Mouse (Mus musculus) kidney, embryonic 15.5 days (tissue): Measurements from ENCODE around the gene Klhl26. TPM values are rescaled to one million over a fixed set of nuclear protein-coding genes. Genes with fewer than 3 reads are reported as not detected.

Source experiments
- ATAC-seq: fragments of 200-750 bp; cut with Nextera tagmentation; replicated peaks from 2 replicates; pipeline ENCODE4 v1.8.0; 2017; ENCODE audit warnings: moderate TSS enrichment; ENCODE audit not compliant: low FRiP score
- H3K27ac ChIP-seq: fragments of 300-500 bp; sonication (generic); 2 replicates; pipeline ENCODE4 v1.5.1; 2015; ENCODE audit warnings: mild to moderate bottlenecking, inconsistent platforms
- H3K27me3 ChIP-seq: fragments of 300-500 bp; sonication (generic); 2 replicates; pipeline ENCODE4 v1.6.1; 2015; ENCODE audit warnings: inconsistent platforms
- H3K36me3 ChIP-seq: fragments of 300-500 bp; sonication (generic); 2 replicates; pipeline ENCODE4 v1.6.1; 2015; ENCODE audit warnings: inconsistent platforms
- H3K4me1 ChIP-seq: fragments of 300-500 bp; sonication (generic); 2 replicates; pipeline ENCODE4 v1.6.1; 2015; ENCODE audit warnings: inconsistent platforms
- H3K4me2 ChIP-seq: fragments of 300-500 bp; sonication (generic); 2 replicates; pipeline ENCODE4 v1.6.1; 2015; ENCODE audit warnings: moderate library complexity, mild to moderate bottlenecking, inconsistent platforms
- H3K4me3 ChIP-seq: fragments of 300-500 bp; sonication (generic); replicated peaks from 2 replicates; pipeline ENCODE4 v1.5.1; 2015; ENCODE audit warnings: mild to moderate bottlenecking, inconsistent platforms
- H3K9ac ChIP-seq: fragments of 300-500 bp; sonication (generic); 2 replicates; pipeline ENCODE4 v1.6.1; 2015; ENCODE audit warnings: mild to moderate bottlenecking, inconsistent platforms
- H3K9me3 ChIP-seq: fragments of 300-500 bp; sonication (generic); replicated peaks from 2 replicates; pipeline ENCODE4 v1.6.1; 2016; ENCODE audit warnings: inconsistent platforms
- WGBS: fragments of 180-500 bp; shearing (Covaris S2); methylation state at CpG from one replicate; pipeline ENCODE4 v1.1.7; 2015; ENCODE audit warnings: mixed read lengths; 5-methylcytosine and 5-hydroxymethylcytosine counted together
- polyA plus RNA-seq: library from polyadenylated mRNA; unstranded; fragments of >200 nt; fragmentation: Nextera tagmentation; extraction: Ambion mirVana; gene quantifications from 2 replicates; pipeline ENCODE4 v1.2.1, GENCODE M21; 2015

Gene Klhl26
- polyA plus RNA-seq, 1 experiment from 2014 or later: 23.5 TPM

DNA sequence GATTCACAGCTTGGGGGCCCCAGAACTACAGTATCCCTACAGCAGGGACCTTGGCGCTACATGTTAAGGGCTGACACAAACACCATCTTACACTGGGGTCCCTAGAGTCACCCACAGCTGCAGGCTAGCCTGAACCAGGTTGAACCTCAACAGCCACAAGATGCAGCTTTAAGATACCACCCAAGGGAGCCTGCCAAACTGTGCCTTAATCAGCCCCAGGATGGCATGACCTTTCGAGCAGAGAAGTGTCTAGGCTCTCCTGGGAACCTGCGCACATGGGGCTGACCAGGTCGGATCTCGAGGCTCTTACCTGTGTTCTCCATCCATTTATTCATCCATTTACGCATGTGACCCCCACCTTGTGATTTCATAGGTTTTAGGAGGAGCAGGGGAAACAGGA is 18.9 kb downstream of the Klhl26 start:
- H3K4me1 ChIP-seq: no peaks in the 10 kb centered on the region
- H3K36me3 ChIP-seq: 0 out of 2 replicates have a peak, but pooled peaks cover under 1% of the 10 kb centered on the region
- no peaks in the 10 kb centered on the region for H3K27me3 ChIP-seq
- H3K9ac ChIP-seq: no peak overlapping the region
- H3K9me3 ChIP-seq: no peaks in the 10 kb centered on the region
- H3K4me3 ChIP-seq: no peak overlapping the region
- no peak for ATAC-seq
- no peak overlapping the region for H3K27ac ChIP-seq
- 86% methylated on average over 6 of the region's 6 CpGs for WGBS
- no peak overlapping the region for H3K4me2 ChIP-seq

DNA sequence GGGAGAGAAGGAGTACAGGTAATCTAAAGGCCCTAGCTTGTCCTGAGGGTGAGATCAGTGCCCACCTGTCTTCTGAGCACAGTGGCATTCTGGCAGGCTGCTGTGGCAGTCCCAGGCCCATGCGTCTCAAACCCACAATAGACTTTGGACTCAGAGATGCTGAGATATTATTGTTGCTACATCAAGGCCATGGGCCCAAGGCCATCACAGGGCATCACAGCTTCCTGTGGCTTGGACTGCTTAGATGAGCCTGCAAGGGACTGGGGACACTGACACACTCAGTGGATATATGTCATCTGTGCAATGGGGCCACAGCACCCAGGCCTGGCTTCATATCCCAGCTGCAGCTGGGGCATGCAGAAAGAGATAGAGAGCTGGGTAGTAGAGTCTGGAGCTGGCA is 19.8 kb downstream of the Klhl26 start:
- no peak overlapping the region for H3K9ac ChIP-seq
- 93% methylated on average over 1 of the region's 1 CpGs for WGBS
- ATAC-seq: no peak
- no peaks in the 10 kb centered on the region for H3K4me1 ChIP-seq
- no peak overlapping the region for H3K4me2 ChIP-seq
- H3K4me3 ChIP-seq: no peak overlapping the region
- no peaks in the 10 kb centered on the region for H3K27me3 ChIP-seq
- H3K9me3 ChIP-seq: no peaks in the 10 kb centered on the region
- H3K36me3 ChIP-seq: peaks cover 9% of the 10 kb centered on the region
- no peak overlapping the region for H3K27ac ChIP-seq

DNA sequence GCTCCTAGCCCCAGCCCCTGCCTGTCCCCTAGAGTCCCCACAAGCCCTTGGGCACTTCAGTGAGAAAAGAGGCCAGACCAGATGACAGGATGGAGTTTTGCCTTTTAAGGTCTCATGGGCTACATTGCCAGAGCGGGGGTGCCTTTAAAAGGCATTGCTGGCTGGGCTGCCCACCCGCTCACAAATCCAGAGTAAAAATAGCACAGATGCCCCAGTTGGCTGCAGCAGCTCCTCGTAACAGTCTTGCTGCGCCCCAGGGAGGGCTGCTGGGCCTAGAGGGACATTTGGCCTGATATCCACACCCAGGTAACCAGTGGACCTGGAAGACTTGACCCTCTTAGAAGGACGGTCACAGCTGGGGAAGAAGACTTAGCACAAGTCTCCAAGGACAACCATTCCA is 22.9 kb downstream of the Klhl26 start:
- 88% methylated on average over 5 of the region's 5 CpGs for WGBS
- Histone ChIP-seq H3K4me3 (no peak overlapping the region), H3K9me3 (no peaks in the 10 kb centered on the region), H3K27ac (no peak overlapping the region), H3K4me1 (no peaks in the 10 kb centered on the region), H3K36me3 (peaks cover 33% of the 10 kb centered on the region), H3K27me3 (no peaks in the 10 kb centered on the region), H3K4me2 (no peak overlapping the region), H3K9ac (no peak overlapping the region)
- ATAC-seq: no peak

DNA sequence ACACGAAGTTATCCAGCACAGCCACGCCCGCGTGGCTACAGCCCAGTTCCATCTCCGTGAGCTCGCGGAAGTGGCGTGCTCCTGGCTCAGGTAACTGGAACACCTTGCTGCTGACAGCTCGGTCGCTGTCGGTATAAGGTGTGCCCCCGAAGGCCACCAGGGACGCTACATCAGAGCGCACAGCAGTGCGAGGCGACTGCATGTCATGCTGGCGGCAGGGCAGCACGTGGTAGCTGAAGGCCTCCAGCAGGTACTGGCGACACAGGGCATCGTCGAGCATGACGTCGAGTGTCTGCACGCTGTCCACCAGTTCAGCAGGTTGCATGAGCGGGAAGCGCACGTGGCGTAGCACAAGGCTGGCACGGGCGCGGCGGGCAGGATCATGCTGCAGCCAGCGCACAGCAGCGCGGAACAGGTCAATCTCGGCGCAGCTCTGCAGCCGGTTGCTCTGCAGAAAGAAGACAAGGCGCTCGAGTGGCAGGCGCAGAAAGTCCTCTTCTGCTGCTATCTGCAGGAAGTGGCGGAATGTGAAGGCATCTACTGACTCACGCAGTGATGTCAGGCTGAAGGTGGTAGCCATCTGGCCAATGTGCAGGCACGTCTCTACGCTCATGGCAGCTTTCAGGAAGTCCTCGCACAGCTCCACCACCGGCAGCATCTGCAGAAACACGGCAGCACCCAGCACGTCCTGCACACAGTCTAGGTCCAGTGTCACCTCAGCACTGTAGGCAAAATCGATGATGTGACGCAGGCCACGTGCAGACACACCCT is 24.4 kb downstream of the Klhl26 start:
- no peak overlapping the region for H3K4me3 ChIP-seq
- 70% methylated on average over 52 of the region's 52 CpGs for WGBS

DNA sequence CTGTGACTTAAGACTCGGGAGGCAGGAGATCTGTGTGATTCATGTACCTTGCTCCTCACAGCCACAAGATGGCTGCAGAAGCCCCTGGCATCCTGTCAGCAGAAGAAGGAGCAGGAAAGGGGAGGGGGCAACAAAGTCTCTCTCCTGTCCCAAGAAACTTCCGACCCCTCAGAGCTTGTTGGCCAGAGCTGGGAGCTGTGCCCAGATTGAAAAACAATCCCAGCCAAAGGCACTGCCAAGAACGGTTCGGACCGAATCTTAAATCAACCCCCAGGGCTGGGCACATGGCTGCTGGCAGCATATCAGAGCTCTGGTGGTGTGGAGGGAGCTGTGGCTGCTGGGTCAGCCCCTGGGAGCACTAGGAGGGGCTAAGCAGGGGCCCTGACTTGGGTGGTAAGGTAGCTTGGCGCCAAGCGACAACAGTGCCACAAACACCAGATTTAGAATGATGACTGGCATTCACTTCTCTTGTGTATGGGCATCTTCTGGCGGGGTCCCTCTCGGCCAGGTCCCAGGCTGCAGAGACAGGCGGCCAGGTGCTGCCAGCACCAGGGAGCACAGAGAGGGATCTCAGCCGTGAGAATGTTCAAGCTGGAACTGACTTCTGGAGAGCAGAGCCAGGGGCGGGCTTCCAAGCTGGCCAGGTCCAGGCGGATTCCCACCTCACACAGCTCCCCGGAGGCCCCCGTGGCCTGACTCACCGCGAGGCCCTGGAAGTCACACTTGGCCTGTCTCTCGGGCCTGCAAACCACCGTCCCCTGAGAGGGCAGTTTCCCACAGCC is 28.9 kb downstream of the Klhl26 start:
- no peak overlapping the region for H3K4me2 ChIP-seq
- 0 out of 2 replicates have a peak overlapping the region, but pooled peaks have one; percentile 22 for H3K27ac ChIP-seq
- H3K4me3 ChIP-seq: no peak overlapping the region
- H3K27me3 ChIP-seq: peaks cover 3% of the 10 kb centered on the region; the same call in 1 of the 2 replicates
- H3K4me1 ChIP-seq: peaks cover 8% of the 10 kb centered on the region; the same call in 1 of the 2 replicates
- H3K36me3 ChIP-seq: peaks cover 32% of the 10 kb centered on the region
- WGBS: 63% methylated on average over 19 of the region's 19 CpGs
- H3K9me3 ChIP-seq: no peaks in the 10 kb centered on the region
- ATAC-seq: no peak
- H3K9ac ChIP-seq: no peak overlapping the region

More for the DNA sequence above, 24.4 kb downstream of the Klhl26 start:
- peaks cover 8% of the 10 kb centered on the region; the same call in 1 of the 2 replicates for H3K4me1 ChIP-seq
- no peak overlapping the region for H3K27ac ChIP-seq
- H3K36me3 ChIP-seq: peaks cover 33% of the 10 kb centered on the region
- H3K9ac ChIP-seq: no peak overlapping the region
- no peaks in the 10 kb centered on the region for H3K9me3 ChIP-seq
- H3K27me3 ChIP-seq: no peaks in the 10 kb centered on the region
- ATAC-seq: 0 out of 2 replicates have a peak, but pooled peaks have one; percentile 9
- H3K4me2 ChIP-seq: no peak overlapping the region

DNA sequence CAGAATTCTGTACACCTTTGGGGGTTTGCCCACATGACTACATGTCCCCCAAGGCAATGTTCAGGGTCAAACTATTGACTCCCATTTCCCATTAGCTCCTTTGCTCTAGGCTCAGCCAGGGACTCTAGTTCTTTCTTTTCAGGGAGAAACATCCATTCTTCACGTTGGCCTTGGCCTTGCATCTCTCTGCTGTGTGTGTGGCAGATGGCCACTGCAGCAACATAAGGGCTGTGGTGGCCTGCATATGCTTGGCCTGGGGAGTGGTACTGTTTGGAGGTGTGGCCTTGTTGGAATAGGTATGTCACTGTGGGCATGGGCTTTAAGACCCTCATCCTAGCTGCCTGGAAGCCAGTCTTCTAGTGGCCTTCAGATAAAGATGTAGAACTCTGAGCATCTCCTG is 30.8 kb downstream of the Klhl26 start:
- peaks cover 8% of the 10 kb centered on the region; the same call in 1 of the 2 replicates for H3K4me1 ChIP-seq
- ATAC-seq: no peak
- peaks cover 14% of the 10 kb centered on the region for H3K36me3 ChIP-seq
- peaks cover 3% of the 10 kb centered on the region; the same call in 1 of the 2 replicates for H3K27me3 ChIP-seq
- no peak overlapping the region for H3K9ac ChIP-seq
- no peaks in the 10 kb centered on the region for H3K9me3 ChIP-seq
- no peak overlapping the region for H3K4me3 ChIP-seq
- 74% methylated on average over 1 of the region's 1 CpGs for WGBS
- no peak overlapping the region for H3K4me2 ChIP-seq
- no peak overlapping the region for H3K27ac ChIP-seq

DNA sequence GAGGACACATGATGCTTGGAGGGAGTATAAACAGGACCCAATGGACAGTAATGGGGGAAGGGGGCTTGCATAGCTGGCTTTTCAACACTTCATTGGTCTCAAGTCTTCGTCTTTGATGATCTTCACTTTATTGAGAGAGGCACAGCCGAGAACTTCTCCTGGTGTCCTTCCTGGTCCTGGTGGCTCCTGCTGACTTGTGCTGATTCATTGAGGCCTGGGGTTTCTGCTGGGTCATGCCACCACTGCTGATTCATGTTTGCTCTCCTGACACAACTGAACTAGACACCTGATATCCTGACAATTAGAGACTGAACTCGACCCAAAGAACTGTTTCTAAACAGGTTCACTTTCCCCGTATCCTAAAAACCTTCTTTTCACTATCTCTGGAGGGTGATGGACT is 33.4 kb downstream of the Klhl26 start:
- Histone ChIP-seq H3K9me3 (no peaks in the 10 kb centered on the region), H3K27ac (no peak overlapping the region), H3K9ac (no peak overlapping the region), H3K4me1 (peaks cover 17% of the 10 kb centered on the region), H3K4me3 (no peak overlapping the region), H3K36me3 (no peaks in the 10 kb centered on the region), H3K27me3 (peaks cover 3% of the 10 kb centered on the region; the same call in 1 of the 2 replicates), H3K4me2 (no peak overlapping the region)
- 53% methylated on average over 4 of the region's 4 CpGs for WGBS
- no peak for ATAC-seq

DNA sequence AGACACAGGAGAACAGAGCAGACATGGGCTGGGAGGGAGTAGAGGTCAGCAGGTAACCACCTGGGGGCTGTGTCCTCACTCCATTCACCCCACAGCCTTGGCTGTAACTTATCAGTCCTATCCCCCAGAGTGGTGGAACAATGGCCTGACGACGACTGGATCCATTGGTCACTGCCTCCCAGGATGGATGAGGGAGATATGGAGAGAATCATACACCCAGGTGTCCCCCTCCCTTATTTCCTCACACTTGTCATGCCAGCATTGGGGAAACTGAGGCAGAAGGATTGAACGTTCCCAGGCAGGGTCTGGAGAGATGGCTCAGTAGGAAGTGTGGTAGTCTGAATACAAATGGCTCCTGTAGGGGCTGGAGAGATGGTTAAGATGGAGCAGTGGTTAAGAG is 35.2 kb downstream of the Klhl26 start:
- Histone ChIP-seq H3K27ac (no peak overlapping the region), H3K4me1 (peaks cover 17% of the 10 kb centered on the region)

DNA sequence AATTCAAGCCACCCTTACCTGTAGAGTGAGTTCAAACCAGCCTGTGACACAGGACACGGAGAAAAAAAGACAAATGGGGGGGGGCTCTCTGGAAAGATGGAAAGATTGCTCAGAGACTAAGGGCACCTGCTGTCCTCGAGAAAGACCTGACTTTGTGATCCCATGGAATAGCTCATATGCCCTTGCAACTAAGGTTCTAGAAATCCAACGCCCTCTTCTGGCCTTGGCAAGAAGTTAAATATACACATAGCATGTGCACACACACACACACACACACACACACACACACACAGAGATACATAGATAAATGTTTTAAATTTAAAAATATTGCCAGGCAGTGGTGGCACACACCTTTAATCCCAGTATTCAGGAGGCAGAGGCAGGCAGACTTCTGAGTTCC is 36.5 kb downstream of the Klhl26 start:
- Histone ChIP-seq H3K4me3 (peak overlapping the region; percentile 73), H3K9ac (no peak overlapping the region)
- 51% methylated on average over 3 of the region's 3 CpGs for WGBS

More for the DNA sequence above, 35.2 kb downstream of the Klhl26 start:
- no peak overlapping the region for H3K9ac ChIP-seq
- H3K27me3 ChIP-seq: peaks cover 3% of the 10 kb centered on the region; the same call in 1 of the 2 replicates
- ATAC-seq: no peak
- no peaks in the 10 kb centered on the region for H3K9me3 ChIP-seq
- 70% methylated on average over 3 of the region's 3 CpGs for WGBS
- H3K4me3 ChIP-seq: no peak overlapping the region
- no peak overlapping the region for H3K4me2 ChIP-seq
- no peaks in the 10 kb centered on the region for H3K36me3 ChIP-seq

DNA sequence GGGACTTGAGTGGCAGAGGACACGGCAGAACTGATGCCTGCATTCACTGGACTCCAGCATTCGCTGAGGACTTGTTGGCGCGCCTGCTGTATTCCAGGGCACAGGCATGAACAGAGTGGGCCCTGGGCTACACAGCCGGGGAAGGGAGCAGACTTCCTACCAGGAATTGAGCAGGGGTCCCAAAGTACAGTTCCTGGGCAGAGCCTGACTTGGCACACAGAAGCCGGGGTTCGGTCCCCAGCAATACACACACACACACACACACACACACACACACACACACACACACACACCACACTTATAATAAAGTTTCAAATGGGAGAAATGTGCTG is 37.0 kb downstream of the Klhl26 start:
- ATAC-seq: no peak
- Histone ChIP-seq H3K4me2 (peak overlapping the region; percentile 81), H3K9ac (peak overlapping the region; percentile 59), H3K4me1 (peaks cover 17% of the 10 kb centered on the region), H3K27ac (peak overlapping the region; percentile 81), H3K27me3 (no peaks in the 10 kb centered on the region), H3K36me3 (no peaks in the 10 kb centered on the region), H3K4me3 (peak overlapping the region; percentile 73), H3K9me3 (no peaks in the 10 kb centered on the region)
- 6% methylated on average over 7 of the region's 7 CpGs for WGBS

More for the DNA sequence above, 36.5 kb downstream of the Klhl26 start:
- Histone ChIP-seq H3K4me2 (peak overlapping the region; percentile 81), H3K36me3 (no peaks in the 10 kb centered on the region), H3K27ac (peak overlapping the region; percentile 81; the same call in 1 of the 2 replicates), H3K27me3 (no peaks in the 10 kb centered on the region), H3K9me3 (no peaks in the 10 kb centered on the region), H3K4me1 (peaks cover 17% of the 10 kb centered on the region)
- ATAC-seq: 0 out of 2 replicates have a peak, but pooled peaks have one; percentile 3

DNA sequence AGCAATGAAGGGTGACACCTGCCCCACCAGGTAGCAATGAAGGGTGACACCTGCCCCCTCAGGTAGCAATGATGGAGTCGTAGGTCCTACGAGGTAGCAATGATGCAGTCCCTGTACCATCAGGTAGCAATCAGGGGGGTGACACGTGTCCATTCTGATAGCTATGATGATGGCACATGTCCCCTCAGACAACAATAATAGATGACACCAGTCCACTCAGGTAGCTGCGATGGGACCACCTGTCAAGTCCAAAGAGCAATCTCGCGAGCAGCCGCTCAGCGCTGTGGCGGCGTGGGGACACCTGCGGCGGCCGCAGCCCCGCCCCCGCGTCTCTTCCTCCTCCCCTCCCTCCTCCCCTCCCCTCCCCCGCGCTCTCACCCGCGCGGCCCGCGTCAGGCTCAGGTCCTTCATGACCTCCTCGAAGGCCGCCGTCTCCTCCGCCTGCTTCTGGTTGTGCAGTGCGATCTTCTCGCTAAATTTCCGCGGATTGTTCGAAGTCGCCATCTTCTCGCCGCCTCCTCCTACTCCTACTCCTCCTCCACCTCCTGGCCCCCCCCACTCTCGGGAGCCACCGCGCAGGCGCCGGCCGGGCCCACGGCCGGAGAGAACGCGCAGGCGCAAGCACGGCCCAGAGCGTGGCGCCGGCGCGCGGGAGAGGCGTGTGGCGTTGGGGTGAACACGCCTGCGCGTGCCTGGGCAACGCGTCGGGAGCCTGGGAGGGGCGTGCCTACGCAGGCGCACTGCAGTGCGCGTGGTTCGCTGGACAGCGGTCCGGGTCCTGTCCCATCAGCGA is 37.5 kb downstream of the Klhl26 start, which contains the start of gene Crtc1:
Gene Crtc1 (minus strand): TSS at position 525 of the 793 bp plus-strand sequence.
- peak; percentile 98 for ATAC-seq
- under 1% methylated on average over 69 of the region's 70 CpGs for WGBS
- H3K9me3 ChIP-seq: no peaks in the 10 kb centered on the region
- peak within 1 kb of the TSS; percentile 73 for H3K4me3 ChIP-seq
- H3K4me2 ChIP-seq: peak within 1 kb of the TSS; percentile 81
- peak within 1 kb of the TSS; percentile 81 for H3K27ac ChIP-seq
- H3K27me3 ChIP-seq: no peaks in the 10 kb centered on the region
- H3K4me1 ChIP-seq: peaks cover 17% of the 10 kb centered on the region
- no peaks in the 10 kb centered on the region for H3K36me3 ChIP-seq
- H3K9ac ChIP-seq: peak within 1 kb of the TSS; percentile 66
